Mouse (Mus musculus): ENCODE results near the gene Fus.

GRCm38 (mm10) chr7:128004487-128005362 is 37.5 kb downstream of the Fus start:
- TF ChIP-seq POLR2A (IDR thresholded peaks at IDR 0.05; ENCODE audit: low read depth, low read length) (peak; percentile 48; the same call in 1 of the 2 replicates), CTCF (IDR thresholded peaks at IDR 0.05; ENCODE audit: extremely low read depth, insufficient read length, insufficient replicate concordance, low read depth, low read length) (no peak)
